Mouse (Mus musculus) neural tube, embryonic 10.5 days (tissue): Measurements from ENCODE around the gene Aif1l.

Experiments used
- DNase-seq: peaks from one replicate; pipeline ENCODE4 v3.0.0-alpha.2; 2017; ENCODE audit warnings: low spot score; ENCODE audit errors: extremely low spot score

The Aif1l gene

GRCm38 (mm10) chr2:31952236-31952635 is 2.3 kb downstream of the Aif1l start:
- no peak for DNase-seq

GRCm38 (mm10) chr2:31952725-31953124 is 2.8 kb downstream of the Aif1l start:
- no peak for DNase-seq

- no peak for DNase-seq
Measured at GRCm38 (mm10) chr2:31953687-31954086, 3.7 kb downstream of the Aif1l start.

- no peak for DNase-seq
Measured at GRCm38 (mm10) chr2:31954779-31955181, 4.8 kb downstream of the Aif1l start.

- DNase-seq, result no peak
Measured at GRCm38 (mm10) chr2:31955686-31956085, 5.7 kb downstream of the Aif1l start.

- DNase-seq, result no peak
Measured at GRCm38 (mm10) chr2:31957211-31957610, 7.3 kb downstream of the Aif1l start.

- no peak for DNase-seq
Measured at GRCm38 (mm10) chr2:31960986-31961385, 11.0 kb downstream of the Aif1l start.

GRCm38 (mm10) chr2:31961791-31962222 is 11.9 kb downstream of the Aif1l start:
- no peak for DNase-seq

- no peak for DNase-seq
Measured at GRCm38 (mm10) chr2:31962501-31963224, 12.7 kb downstream of the Aif1l start.

GRCm38 (mm10) chr2:31963491-31963890 is 13.6 kb downstream of the Aif1l start:
- DNase-seq, result no peak

GRCm38 (mm10) chr2:31964191-31964590 is 14.3 kb downstream of the Aif1l start:
- no peak for DNase-seq

- peak; percentile 32 for DNase-seq
Measured at GRCm38 (mm10) chr2:31965110-31965509, 15.2 kb downstream of the Aif1l start.

GRCm38 (mm10) chr2:31966801-31967200 is 16.9 kb downstream of the Aif1l start:
- DNase-seq, result no peak

- DNase-seq, result no peak
Measured at GRCm38 (mm10) chr2:31972589-31972988, 22.6 kb downstream of the Aif1l start.

GRCm38 (mm10) chr2:31974141-31974808 is 24.3 kb downstream of the Aif1l start, which contains the start of gene Nup214:
TSS of gene Nup214 (plus strand) at chr2:31974436.
- peak; percentile 100 for DNase-seq

GRCm38 (mm10) chr2:31974809-31975371 is 25.0 kb downstream of the Aif1l start:
- DNase-seq, result no peak

GRCm38 (mm10) chr2:31987774-31988173 is 37.8 kb downstream of the Aif1l start:
- no peak for DNase-seq

GRCm38 (mm10) chr2:31990961-31991360 is 41.0 kb downstream of the Aif1l start:
- DNase-seq, result no peak

GRCm38 (mm10) chr2:31994896-31995295 is 45.0 kb downstream of the Aif1l start:
- DNase-seq, result no peak

- no peak for DNase-seq
Measured at GRCm38 (mm10) chr2:31996060-31996459, 46.1 kb downstream of the Aif1l start.

- no peak for DNase-seq
Measured at GRCm38 (mm10) chr2:31997539-31997938, 47.6 kb downstream of the Aif1l start.

GRCm38 (mm10) chr2:31998443-31998842 is 48.5 kb downstream of the Aif1l start:
- DNase-seq, result no peak
